Mouse (Mus musculus) liver, postnatal 0 days (tissue): ENCODE measurements around the gene Cmtm7.

Experiments
- CTCF ChIP-seq: sonication (generic); IDR thresholded peaks from 2 replicates; pipeline ENCODE4 v1.5.1; 2016; ENCODE audit warnings: antibody characterized with exemption, low read depth
- EP300 ChIP-seq: IDR thresholded peaks from 2 replicates; pipeline ENCODE4 v1.6.1; 2016; ENCODE audit warnings: antibody characterized with exemption, low read depth, mild to moderate bottlenecking

DNA sequence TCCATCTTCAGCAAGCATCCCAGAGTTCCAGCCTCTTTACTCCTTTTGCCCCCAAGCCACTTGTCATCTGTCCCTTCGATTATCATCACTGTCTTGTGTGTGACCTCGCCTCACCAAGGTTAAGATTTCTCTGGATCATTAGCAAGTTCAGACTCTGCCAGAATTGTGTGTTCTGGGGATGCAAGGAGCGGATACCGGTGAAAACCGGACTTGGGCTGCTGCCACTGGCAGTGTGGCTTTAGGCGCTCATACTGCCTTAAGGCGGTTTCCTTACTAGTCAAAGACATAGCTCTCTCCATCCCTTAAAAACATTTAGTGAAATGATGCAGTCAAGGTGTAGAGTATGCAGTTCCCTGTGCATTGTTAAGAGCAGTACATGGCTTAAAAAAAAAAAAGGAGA is 2.8 kb downstream of the Cmtm7 start:
- TF ChIP-seq CTCF (no peak), EP300 (no peak)
